Mouse (Mus musculus) ES-Bruce4 (cell line): ENCODE data around the gene Fosb. TPM values are rescaled to one million over a fixed set of nuclear protein-coding genes. Genes with fewer than 3 reads are reported as not detected.

ENCODE experiments used
- H3K27ac ChIP-seq: 2 replicates; pipeline ENCODE4 v1.5.1; 2012; ENCODE audit warnings: low read length, inconsistent platforms; ENCODE audit not compliant: insufficient read depth
- H3K27me3 ChIP-seq: 2 replicates; pipeline ENCODE4 v1.6.1; 2012; ENCODE audit warnings: mild to moderate bottlenecking, low read length, inconsistent platforms; ENCODE audit not compliant: control insufficient read depth, poor library complexity, insufficient read depth, severe bottlenecking
- H3K36me3 ChIP-seq: 2 replicates; pipeline ENCODE4 v1.6.1; 2012; ENCODE audit warnings: inconsistent platforms, mild to moderate bottlenecking, low read length, moderate library complexity; ENCODE audit not compliant: control insufficient read depth, poor library complexity, insufficient read depth, severe bottlenecking
- H3K4me1 ChIP-seq: one replicate; pipeline ENCODE4 v1.8.1; 2011; ENCODE audit warnings: low read length; ENCODE audit not compliant: control insufficient read depth, insufficient read depth
- H3K4me3 ChIP-seq: 2 replicates; pipeline ENCODE4 v1.5.1; 2011; ENCODE audit warnings: low read depth, mild to moderate bottlenecking, low read length
- H3K9ac ChIP-seq: 2 replicates; pipeline ENCODE4 v1.6.1; 2012; ENCODE audit warnings: low read depth, mild to moderate bottlenecking, inconsistent platforms; ENCODE audit not compliant: poor library complexity, severe bottlenecking
- H3K9me3 ChIP-seq: replicated peaks from 2 replicates; pipeline ENCODE4 v1.6.1; 2012; ENCODE audit warnings: mild to moderate bottlenecking, low read length, inconsistent platforms; ENCODE audit not compliant: control insufficient read depth, poor library complexity, insufficient read depth, severe bottlenecking
- CTCF ChIP-seq: IDR thresholded peaks from one replicate; pipeline ENCODE4 v1.8.1; 2011; ENCODE audit warnings: low read depth, low read length
- EP300 ChIP-seq: IDR thresholded peaks from 2 replicates; pipeline ENCODE4 v1.6.1; 2011; ENCODE audit warnings: low read depth, low read length; ENCODE audit not compliant: insufficient read depth
- POLR2A ChIP-seq: IDR thresholded peaks from one replicate; pipeline ENCODE4 v1.8.1; 2011; ENCODE audit warnings: low read length; ENCODE audit not compliant: insufficient read depth
- polyA plus RNA-seq: library from polyadenylated mRNA; stranded (reverse); fragments of >200 nt; gene quantifications from 2 replicates; pipeline ENCODE4 v1.2.4, GENCODE M21; 2011; ENCODE audit warnings: low read depth; ENCODE audit not compliant: missing spikeins, insufficient read depth, insufficient read length

The Fosb gene
- polyA plus RNA-seq, 1 experiment = 1.1 TPM

GRCm38 (mm10) chr7:19343210-19343808 lies 33.5 kb upstream of the Fosb start:
- TF ChIP-seq CTCF (peak; percentile 96), EP300 (no peak)
- Histone ChIP-seq H3K9ac (no peak overlapping the region), H3K27me3 (no peaks in the 10 kb centered on the region), H3K9me3 (no peaks in the 10 kb centered on the region), H3K36me3 (no peaks in the 10 kb centered on the region), H3K4me3 (no peak overlapping the region), H3K27ac (no peak overlapping the region), H3K4me1 (no peaks in the 10 kb centered on the region)

- Histone ChIP-seq H3K36me3 (no peaks in the 10 kb centered on the region), H3K9me3 (no peaks in the 10 kb centered on the region), H3K4me3 (peak overlapping the region; percentile 67), H3K4me1 (no peaks in the 10 kb centered on the region), H3K27me3 (no peaks in the 10 kb centered on the region), H3K27ac (no peak overlapping the region), H3K9ac (peak overlapping the region; percentile 63)
- TF ChIP-seq POLR2A (no peak), EP300 (no peak), CTCF (peak; percentile 90)
Observed at GRCm38 (mm10) chr7:19342481-19343027, 32.7 kb upstream of the Fosb start.

- no peaks in the 10 kb centered on the region for H3K27me3 ChIP-seq
- no peak overlapping the region for H3K27ac ChIP-seq
- H3K9me3 ChIP-seq = no peaks in the 10 kb centered on the region
- H3K36me3 ChIP-seq = no peaks in the 10 kb centered on the region
- peak overlapping the region; percentile 67 for H3K4me3 ChIP-seq
- TF ChIP-seq POLR2A (no peak), CTCF (no peak), EP300 (no peak)
- peak overlapping the region; percentile 63 for H3K9ac ChIP-seq
- no peaks in the 10 kb centered on the region for H3K4me1 ChIP-seq
Observed at GRCm38 (mm10) chr7:19341761-19342409, 32.0 kb upstream of the Fosb start.

- Histone ChIP-seq H3K9ac (peak overlapping the region; percentile 63; the same call in 1 of the 2 replicates), H3K27me3 (no peaks in the 10 kb centered on the region), H3K27ac (no peak overlapping the region), H3K4me1 (no peaks in the 10 kb centered on the region), H3K36me3 (no peaks in the 10 kb centered on the region), H3K4me3 (no peak overlapping the region), H3K9me3 (no peaks in the 10 kb centered on the region)
- no peak for TF ChIP-seq CTCF
- no peak for TF ChIP-seq POLR2A
- no peak for TF ChIP-seq EP300
Observed at GRCm38 (mm10) chr7:19341250-19341649, 31.4 kb upstream of the Fosb start.

- no peaks in the 10 kb centered on the region for H3K9me3 ChIP-seq
- no peaks in the 10 kb centered on the region for H3K36me3 ChIP-seq
- H3K4me1 ChIP-seq = no peaks in the 10 kb centered on the region
Observed at GRCm38 (mm10) chr7:19338596-19338995, 28.7 kb upstream of the Fosb start.

GRCm38 (mm10) chr7:19338060-19338459 lies 28.2 kb upstream of the Fosb start:
- Histone ChIP-seq H3K9ac (no peak overlapping the region), H3K4me3 (no peak overlapping the region), H3K27ac (no peak overlapping the region), H3K9me3 (no peaks in the 10 kb centered on the region), H3K36me3 (no peaks in the 10 kb centered on the region), H3K4me1 (no peaks in the 10 kb centered on the region), H3K27me3 (no peaks in the 10 kb centered on the region)
- TF ChIP-seq POLR2A (no peak), EP300 (no peak), CTCF (no peak)

More at GRCm38 (mm10) chr7:19338596-19338995, 28.7 kb upstream of the Fosb start:
- H3K27ac ChIP-seq = no peak overlapping the region
- no peak overlapping the region for H3K9ac ChIP-seq
- H3K4me3 ChIP-seq = no peak overlapping the region
- H3K27me3 ChIP-seq = no peaks in the 10 kb centered on the region
- no peak for TF ChIP-seq CTCF
- TF ChIP-seq POLR2A = no peak
- TF ChIP-seq EP300 = no peak
